Mouse (Mus musculus) bone marrow macrophage, adult 2 months (primary cell): Measurements from ENCODE around the gene Glmn.

Source experiments
- CTCF ChIP-seq: IDR thresholded peaks from 2 replicates; pipeline ENCODE4 v1.5.1; 2012; ENCODE audit warnings: low read depth, mild to moderate bottlenecking, low read length, moderate library complexity
- POLR2A ChIP-seq: IDR thresholded peaks from 2 replicates; pipeline ENCODE4 v1.6.1; 2012; ENCODE audit warnings: mild to moderate bottlenecking, low read depth, low read length, borderline replicate concordance

DNA sequence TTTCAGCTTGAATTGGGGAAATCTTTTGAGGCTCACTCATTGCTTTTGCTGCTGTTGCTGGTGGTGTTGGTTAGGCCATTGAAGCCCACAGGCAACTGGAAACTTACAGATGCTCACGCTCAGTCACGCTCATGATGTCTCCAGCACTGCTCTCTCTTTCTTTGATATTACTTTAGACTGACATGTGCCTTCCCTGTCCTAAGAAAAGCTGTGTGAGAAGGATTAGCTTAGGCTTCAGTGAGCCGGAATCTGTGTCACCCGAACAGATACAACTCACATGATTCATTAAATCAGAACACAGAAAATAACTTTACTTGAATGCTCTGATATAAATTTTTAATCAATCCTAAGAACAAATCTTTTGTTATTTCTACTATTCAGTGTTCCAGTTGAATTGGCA lies 36.0 kb upstream of the Glmn start:
- no peak for TF ChIP-seq CTCF
- no peak for TF ChIP-seq POLR2A
